Mouse (Mus musculus) heart, adult 18-20 months (tissue): ENCODE measurements around the gene Eef2. TPM values are rescaled to one million over a fixed set of nuclear protein-coding genes. Genes with fewer than 3 reads are reported as not detected.
"Not testable (repeated sequence)": the region's sequence is repeated elsewhere in the genome, so short reads cannot be mapped to it uniquely, and the experiment has no call there.

Experiments
- DNase-seq, 2 experiments: peaks; one replicate each; pipeline ENCODE4 v3.0.0; 2021 to 2022; ENCODE audit warnings: mixed read lengths in 1 of 2
- total RNA-seq, 2 experiments: library from RNA; stranded (reverse); gene quantifications; 2 replicates each; pipeline ENCODE4 v1.2.3; 2021

Eef2 gene
- total RNA-seq, 2 experiments from 2014 or later: 1,062 to 1,185 TPM

- DNase-seq: no peak
Measured at GRCm38 (mm10) chr10:81145778-81146177, 30.7 kb upstream of the Eef2 start.

- no peak for DNase-seq
Measured at GRCm38 (mm10) chr10:81146296-81146695, 30.1 kb upstream of the Eef2 start.

- no peak for DNase-seq
Measured at GRCm38 (mm10) chr10:81151261-81151660, 25.2 kb upstream of the Eef2 start.

GRCm38 (mm10) chr10:81152609-81153008 lies 23.8 kb upstream of the Eef2 start:
- no peak for DNase-seq

GRCm38 (mm10) chr10:81154313-81154712 lies 22.1 kb upstream of the Eef2 start:
- no peak for DNase-seq

- DNase-seq: no peak
Measured at GRCm38 (mm10) chr10:81154736-81155135, 21.7 kb upstream of the Eef2 start.

- no peak for DNase-seq
Measured at GRCm38 (mm10) chr10:81161602-81162317, 14.7 kb upstream of the Eef2 start.

GRCm38 (mm10) chr10:81162318-81162652 lies 14.1 kb upstream of the Eef2 start:
- no peak for DNase-seq

GRCm38 (mm10) chr10:81165118-81165517 lies 11.3 kb upstream of the Eef2 start:
- DNase-seq: no peak

GRCm38 (mm10) chr10:81167200-81168086 lies 9.0 kb upstream of the Eef2 start, which contains the start of gene Pias4:
Pias4 (minus strand) TSS chr10:81167923.
- peak; percentile 100 for DNase-seq

- DNase-seq: no peak
Measured at GRCm38 (mm10) chr10:81168087-81168431, 8.4 kb upstream of the Eef2 start.

- DNase-seq: peak; percentile 93 to 95
Measured at GRCm38 (mm10) chr10:81168521-81169244, 7.7 kb upstream of the Eef2 start.

GRCm38 (mm10) chr10:81169411-81169900 lies 7.0 kb upstream of the Eef2 start:
- DNase-seq: peak in 1 of 2 experiments; percentile 38

GRCm38 (mm10) chr10:81173132-81173531 lies 3.3 kb upstream of the Eef2 start:
- peak; percentile 82 to 90 for DNase-seq

GRCm38 (mm10) chr10:81174617-81175344 lies 1.6 kb upstream of the Eef2 start:
- peak; percentile 88 to 94 for DNase-seq

- DNase-seq: not testable (repeated sequence)
Measured at GRCm38 (mm10) chr10:81175345-81175701, 1.1 kb upstream of the Eef2 start.

- no peak for DNase-seq
Measured at GRCm38 (mm10) chr10:81175936-81176465, 430 bp upstream of the Eef2 start.

- DNase-seq: peak in 1 of 2 experiments; percentile 68
Measured at GRCm38 (mm10) chr10:81177491-81177925, 1.1 kb downstream of the Eef2 start.

- DNase-seq: peak; percentile 31 to 55
Measured at GRCm38 (mm10) chr10:81177958-81178712, 1.7 kb downstream of the Eef2 start.

- DNase-seq: no peak
Measured at GRCm38 (mm10) chr10:81178927-81179326, 2.5 kb downstream of the Eef2 start.
